Mouse (Mus musculus) embryonic facial prominence, embryonic 11.5 days (tissue): ENCODE results near the gene Efnb3. TPM values are rescaled to one million over a fixed set of nuclear protein-coding genes. Genes with fewer than 3 reads are reported as not detected.

Source experiments
- ATAC-seq: fragments of 200-750 bp; cut with Nextera tagmentation; replicated peaks from 2 replicates; pipeline ENCODE4 v1.8.0; 2017; ENCODE audit warnings: low read depth; ENCODE audit not compliant: insufficient number of reproducible peaks, low FRiP score, low TSS enrichment
- DNase-seq: peaks from one replicate; pipeline ENCODE4 v3.0.0-alpha.2; 2015; ENCODE audit warnings: low spot score
- H3K27ac ChIP-seq: fragments of 300-500 bp; sonication (generic); replicated peaks from 2 replicates; pipeline ENCODE4 v1.5.1; 2014; ENCODE audit warnings: mild to moderate bottlenecking, low read depth, low read length, control low read depth
- H3K27me3 ChIP-seq: fragments of 300-500 bp; sonication (generic); 2 replicates; pipeline ENCODE4 v1.6.1; 2014; ENCODE audit warnings: mild to moderate bottlenecking, low read length, moderate library complexity, mixed read lengths; ENCODE audit not compliant: control insufficient read depth, insufficient read depth
- H3K36me3 ChIP-seq: fragments of 300-500 bp; sonication (generic); replicated peaks from 2 replicates; pipeline ENCODE4 v1.6.1; 2014; ENCODE audit warnings: low read depth, mild to moderate bottlenecking, low read length, moderate library complexity, mixed read lengths; ENCODE audit not compliant: control insufficient read depth, insufficient read depth
- H3K4me1 ChIP-seq: fragments of 300-500 bp; sonication (generic); 2 replicates; pipeline ENCODE4 v1.6.1; 2014; ENCODE audit warnings: low read length, mixed read lengths; ENCODE audit not compliant: control insufficient read depth, insufficient read depth
- H3K4me2 ChIP-seq: fragments of 300-500 bp; sonication (generic); 2 replicates; pipeline ENCODE4 v1.6.1; 2014; ENCODE audit warnings: low read depth, mild to moderate bottlenecking, control low read depth, low read length, moderate library complexity
- H3K4me3 ChIP-seq: fragments of 300-500 bp; sonication (generic); 2 replicates; pipeline ENCODE4 v1.5.1; 2014; ENCODE audit warnings: low read depth, low read length, control low read depth
- H3K9ac ChIP-seq: fragments of 300-500 bp; sonication (generic); replicated peaks from 2 replicates; pipeline ENCODE4 v1.6.1; 2014; ENCODE audit warnings: mild to moderate bottlenecking, control low read depth, low read length
- H3K9me3 ChIP-seq: fragments of 300-500 bp; sonication (generic); replicated peaks from 2 replicates; pipeline ENCODE4 v1.6.1; 2016; ENCODE audit warnings: mild to moderate bottlenecking, low read length, inconsistent platforms, mixed read lengths; ENCODE audit not compliant: control insufficient read depth
- WGBS: fragments of 180-500 bp; shearing (Covaris S2); extraction: QIAGEN DNeasy Blood & Tissue Kit; methylation state at CpG from one replicate; pipeline ENCODE4 v1.1.7; 2014; 5-methylcytosine and 5-hydroxymethylcytosine counted together
- polyA plus RNA-seq: library from polyadenylated mRNA; unstranded; fragments of >200 nt; fragmentation: Nextera tagmentation; extraction: Ambion mirVana; gene quantifications from 2 replicates; pipeline ENCODE4 v1.2.1, GENCODE M21; 2014

The Efnb3 gene
- polyA plus RNA-seq = 11.2 and 11.3 TPM in 2 replicates

GRCm38 (mm10) chr11:69559851-69560765 is at the start of gene Efnb3:
TSS of gene Efnb3 (minus strand) at chr11:69560205.
- Histone ChIP-seq H3K9me3 (no peaks in the 10 kb centered on the region), H3K4me2 (peak within 1 kb of the TSS; percentile 96), H3K4me1 (peaks cover 14% of the 10 kb centered on the region), H3K27me3 (no peaks in the 10 kb centered on the region), H3K36me3 (peaks cover 2% of the 10 kb centered on the region), H3K9ac (peak within 1 kb of the TSS; percentile 84), H3K27ac (peak within 1 kb of the TSS; percentile 71), H3K4me3 (peak within 1 kb of the TSS; percentile 65)
- WGBS = under 1% methylated on average over 55 of the region's 59 CpGs
- ATAC-seq = peak; percentile 63
- peak; percentile 91 for DNase-seq

GRCm38 (mm10) chr11:69609416-69609815 is 49.4 kb upstream of the Efnb3 start:
- Histone ChIP-seq H3K9me3 (no peaks in the 10 kb centered on the region), H3K4me1 (no peaks in the 10 kb centered on the region; the same call in 1 of the 2 replicates), H3K36me3 (no peaks in the 10 kb centered on the region), H3K4me3 (no peak overlapping the region), H3K9ac (no peak overlapping the region), H3K4me2 (no peak overlapping the region), H3K27me3 (peaks cover 6% of the 10 kb centered on the region; the same call in 1 of the 2 replicates), H3K27ac (no peak overlapping the region)
- DNase-seq = no peak
- ATAC-seq = no peak
- WGBS = 61% methylated on average over 7 of the region's 7 CpGs

DNA sequence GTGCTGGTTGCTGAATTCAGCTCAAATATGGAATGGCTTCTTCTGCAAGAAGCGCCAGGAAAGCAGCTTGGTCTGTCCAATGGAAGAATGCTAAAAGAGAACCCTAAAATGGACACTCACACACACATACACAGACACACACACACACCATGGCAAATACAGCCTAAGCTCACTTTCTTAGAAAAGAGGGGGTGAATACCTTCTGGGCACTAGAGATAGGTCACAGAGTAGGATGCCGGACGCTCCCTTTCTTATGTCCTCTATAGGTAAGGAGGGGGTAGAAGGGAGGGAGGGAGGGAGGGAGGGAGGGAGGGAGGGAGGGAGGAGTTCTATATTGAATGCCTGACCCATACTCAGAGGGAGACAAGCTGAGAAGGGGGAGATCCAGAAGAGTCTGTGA is 48.5 kb upstream of the Efnb3 start:
- WGBS = 88% methylated on average over 3 of the region's 3 CpGs
- Histone ChIP-seq H3K9ac (no peak overlapping the region), H3K4me2 (no peak overlapping the region), H3K27me3 (peaks cover 10% of the 10 kb centered on the region), H3K9me3 (no peaks in the 10 kb centered on the region), H3K36me3 (no peaks in the 10 kb centered on the region), H3K4me3 (no peak overlapping the region), H3K4me1 (no peaks in the 10 kb centered on the region; the same call in 1 of the 2 replicates), H3K27ac (no peak overlapping the region)
- ATAC-seq = no peak
- DNase-seq = no peak

DNA sequence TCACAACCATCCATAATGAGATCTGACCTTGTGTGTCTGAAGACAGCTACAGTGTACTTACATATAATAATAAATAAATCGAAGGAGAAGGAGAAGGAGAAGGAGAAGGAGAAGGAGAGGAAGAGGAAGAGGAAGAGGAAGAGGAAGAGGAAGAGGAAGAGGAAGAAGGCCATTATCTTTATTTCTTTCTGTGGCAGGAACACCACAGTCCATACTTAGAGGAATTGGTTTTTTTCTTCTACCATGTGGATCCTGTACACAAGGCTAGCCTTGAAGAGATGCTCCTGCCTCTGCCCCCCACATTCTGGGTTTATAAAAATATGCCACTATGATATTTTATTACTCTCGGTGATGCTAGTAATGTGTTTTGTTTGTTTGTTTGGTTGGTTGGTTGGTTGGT is 46.8 kb upstream of the Efnb3 start:
- H3K27me3 ChIP-seq = peaks cover 10% of the 10 kb centered on the region
- DNase-seq = no peak
- no peaks in the 10 kb centered on the region for H3K36me3 ChIP-seq
- H3K4me2 ChIP-seq = no peak overlapping the region
- 91% methylated on average over 2 of the region's 2 CpGs for WGBS
- no peaks in the 10 kb centered on the region for H3K4me1 ChIP-seq
- no peak overlapping the region for H3K27ac ChIP-seq
- H3K4me3 ChIP-seq = no peak overlapping the region
- no peaks in the 10 kb centered on the region for H3K9me3 ChIP-seq
- ATAC-seq = no peak
- H3K9ac ChIP-seq = no peak overlapping the region

DNA sequence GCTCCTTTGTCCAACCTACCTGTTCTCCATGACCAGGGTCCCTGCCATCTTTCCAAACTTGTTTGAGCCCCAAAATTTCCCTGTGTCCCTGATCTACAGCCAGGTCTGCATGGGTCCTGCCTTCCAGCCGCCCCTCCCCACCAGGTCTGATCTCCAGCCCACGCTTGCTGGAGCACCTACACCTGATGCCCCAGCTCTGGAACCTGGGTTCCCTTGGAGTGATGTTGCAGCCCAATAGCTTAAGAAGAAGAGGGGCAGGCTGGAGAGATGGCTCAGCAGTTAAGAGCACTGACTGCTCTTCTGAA is 46.4 kb upstream of the Efnb3 start:
- H3K9me3 ChIP-seq = no peaks in the 10 kb centered on the region
- H3K36me3 ChIP-seq = no peaks in the 10 kb centered on the region
- ATAC-seq = no peak
- H3K9ac ChIP-seq = no peak overlapping the region; the same call in 1 of the 2 replicates
- H3K4me2 ChIP-seq = peak overlapping the region; percentile 100; the same call in 1 of the 2 replicates
- no peak overlapping the region; the same call in 1 of the 2 replicates for H3K4me3 ChIP-seq
- 67% methylated on average over 2 of the region's 2 CpGs for WGBS
- DNase-seq = no peak
- H3K27me3 ChIP-seq = peaks cover 10% of the 10 kb centered on the region
- H3K27ac ChIP-seq = peak overlapping the region; percentile 25; the same call in 1 of the 2 replicates
- no peaks in the 10 kb centered on the region for H3K4me1 ChIP-seq

GRCm38 (mm10) chr11:69605726-69606490 is 45.9 kb upstream of the Efnb3 start, which contains the start of gene Atp1b2:
TSS of gene Atp1b2 (minus strand) at chr11:69605942.
- Histone ChIP-seq H3K9ac (peak within 1 kb of the TSS; percentile 64), H3K4me3 (peak within 1 kb of the TSS; percentile 56), H3K27ac (peak within 1 kb of the TSS; percentile 25; the same call in 1 of the 2 replicates), H3K4me2 (peak within 1 kb of the TSS; percentile 100), H3K36me3 (no peaks in the 10 kb centered on the region), H3K9me3 (no peaks in the 10 kb centered on the region), H3K4me1 (no peaks in the 10 kb centered on the region; the same call in 1 of the 2 replicates), H3K27me3 (peaks cover 10% of the 10 kb centered on the region)
- DNase-seq (peak; percentile 81), ATAC-seq (peak; percentile 82)
- WGBS = 3% methylated on average over 32 of the region's 32 CpGs

DNA sequence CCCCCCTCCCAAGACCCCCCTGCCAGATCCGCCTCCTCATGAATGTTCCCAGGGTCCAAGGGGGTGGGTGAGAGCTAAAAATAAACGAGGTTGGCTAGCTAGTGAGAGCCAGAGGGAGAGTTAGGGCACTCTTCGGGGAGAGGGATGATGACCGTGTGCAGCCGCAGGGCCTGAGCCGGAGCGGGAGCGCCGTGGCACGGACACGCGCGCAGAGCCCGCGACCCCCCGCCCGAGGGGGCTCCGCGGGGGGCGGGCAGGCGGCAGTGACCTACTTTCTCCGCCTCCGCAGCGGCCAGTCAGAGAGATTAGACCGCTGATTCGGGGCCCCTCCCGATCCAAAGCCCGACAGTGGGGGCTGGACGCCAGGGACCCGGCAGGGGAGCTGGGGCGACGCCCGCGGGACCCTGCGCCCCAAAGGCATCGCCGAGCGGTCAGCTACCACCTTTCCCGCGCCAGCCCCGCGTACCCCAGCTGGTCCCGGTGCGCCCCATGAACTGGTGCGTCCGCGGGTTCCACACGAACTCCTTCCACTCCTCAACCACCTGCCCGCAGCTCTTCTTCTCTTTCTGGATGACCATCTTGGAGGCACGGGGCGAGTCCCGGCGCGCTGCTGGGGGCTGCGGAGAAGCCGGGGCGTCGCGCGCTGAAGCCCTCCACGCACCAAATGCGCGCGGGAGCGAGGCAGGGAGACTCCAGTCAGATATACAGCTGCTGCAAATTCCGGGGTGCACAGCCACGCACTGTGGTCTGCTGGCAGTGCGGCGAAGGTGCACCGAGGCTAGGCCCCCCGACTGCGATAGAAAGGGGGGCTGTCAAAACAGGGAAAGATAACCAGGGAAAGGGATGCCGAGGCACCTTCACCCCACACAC is 45.0 kb upstream of the Efnb3 start:
- peaks cover 10% of the 10 kb centered on the region for H3K27me3 ChIP-seq
- H3K27ac ChIP-seq = no peak overlapping the region
- peak overlapping the region; percentile 64 for H3K9ac ChIP-seq
- no peaks in the 10 kb centered on the region for H3K9me3 ChIP-seq
- under 1% methylated on average over 64 of the region's 73 CpGs for WGBS
- DNase-seq (peak; percentile 18), ATAC-seq (peak; percentile 14; the same call in 1 of the 2 replicates)
- H3K4me2 ChIP-seq = peak overlapping the region; percentile 100
- H3K4me3 ChIP-seq = peak overlapping the region; percentile 56
- H3K36me3 ChIP-seq = no peaks in the 10 kb centered on the region
- peaks cover 3% of the 10 kb centered on the region for H3K4me1 ChIP-seq
